Mouse (Mus musculus) layer of hippocampus, postnatal 25 days (tissue): ENCODE results near the gene Fgd6. TPM values are rescaled to one million over a fixed set of nuclear protein-coding genes. Genes with fewer than 3 reads are reported as not detected.

Source experiments
- DNase-seq, 2 experiments: peaks; one replicate each; pipeline ENCODE4 v3.0.0; 2022; ENCODE audit warnings: mixed read lengths in 2 of 2, low spot score in 1 of 2; ENCODE audit errors: extremely low spot score in 1 of 2
- total RNA-seq, 2 experiments: library from RNA; stranded (reverse); gene quantifications; 2 replicates each; pipeline ENCODE4 v1.2.3; 2021

The Fgd6 gene
- total RNA-seq, 2 experiments from 2014 or later: 9.1 to 9.4 TPM

- DNase-seq: no peak
Observed at GRCm38 (mm10) chr10:94171440-94172130, 135.8 kb downstream of the Fgd6 start.

GRCm38 (mm10) chr10:94172137-94172536, 136.3 kb downstream of the Fgd6 start:
- no peak for DNase-seq

DNA sequence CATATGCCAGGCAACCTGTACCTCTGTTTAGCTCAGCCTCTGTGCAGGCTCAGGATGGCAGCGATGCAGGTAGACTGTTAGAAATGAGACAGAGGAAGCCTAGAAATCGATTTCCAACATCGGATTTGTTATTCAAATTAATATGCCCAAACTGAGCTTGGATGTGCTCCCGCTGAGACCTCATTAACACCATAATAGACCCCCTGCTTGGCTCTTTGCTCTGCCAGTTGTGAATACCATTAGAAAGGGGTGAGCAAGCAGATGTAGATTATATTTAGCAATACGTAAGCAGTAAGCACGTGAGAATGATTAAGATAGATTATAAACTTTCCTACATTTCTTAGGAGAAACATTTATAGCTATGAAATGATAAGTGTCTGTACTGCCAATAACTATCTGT, 136.9 kb downstream of the Fgd6 start:
- no peak for DNase-seq

- no peak for DNase-seq
Observed at GRCm38 (mm10) chr10:94174652-94175051, 138.9 kb downstream of the Fgd6 start.

GRCm38 (mm10) chr10:94183199-94183598, 147.4 kb downstream of the Fgd6 start:
- DNase-seq: no peak

Other genes starting within 250 kb of the Fgd6 start
- not detected for gene Usp44, start 204.4 kb upstream of the Fgd6 start, total RNA-seq
- gene Metap2, start 138.9 kb upstream of the Fgd6 start, total RNA-seq: 100 to 1,000 TPM; 134 to 137 TPM
- gene Vezt, start 184 bp upstream of the Fgd6 start, total RNA-seq: 10 to 100 TPM; 64.1 to 70.2 TPM
- 1 to 10 TPM; 8.3 to 9.1 TPM for gene Nr2c1, start 112.0 kb downstream of the Fgd6 start, total RNA-seq
- gene Ndufa12, start 162.7 kb downstream of the Fgd6 start, total RNA-seq: 100 to 1,000 TPM; 248 to 264 TPM